10 mouse cellular contexts compared by ENCODE assay signal in genomic region chr11:108605301-108605700, GRCm38 (mm10).
DNase-seq lines count a peak whose midpoint lies in the region; ATAC-seq and TF ChIP-seq lines count a peak whose summit lies in the region.
"Had no signal": no experiment of that assay in that cellular context is flagged by ENCODE, and none has a peak within 500 bp of the region (broad histone marks: within the 10 kb centered on the region; RNA-seq: fewer than 3 reads in every experiment).

No protein-coding gene starts in this region.

- H3K4me2 ChIP-seq in embryonic facial prominence, embryonic 11.5 days (ENCODE audit: low read depth, low read length) = no peak overlapping the region
- no peak overlapping the region for H3K4me2 ChIP-seq in intestine, embryonic 15.5 days (replicated peaks)
- no peak overlapping the region for H3K4me2 ChIP-seq in intestine, postnatal 0 days (replicated peaks; ENCODE audit: low read depth)

- no peaks in the 10 kb centered on the region for H3K4me1 ChIP-seq in embryonic facial prominence, embryonic 11.5 days (ENCODE audit: control insufficient read depth, insufficient read depth, low read length)
- peaks cover 5% of the 10 kb centered on the region; the same call in 1 of the 2 replicates for H3K4me1 ChIP-seq in limb, embryonic 10.5 days
- peaks cover 4% of the 10 kb centered on the region for H3K4me1 ChIP-seq in olfactory bulb, adult 2 months (ENCODE audit: control insufficient read depth, insufficient read depth, low read length)
- no peaks in the 10 kb centered on the region for H3K4me1 ChIP-seq in intestine, embryonic 15.5 days (replicated peaks)
- H3K4me1 ChIP-seq in intestine, postnatal 0 days (replicated peaks; ENCODE audit: control insufficient read depth, insufficient read depth, low read length) = no peaks in the 10 kb centered on the region

- no peak overlapping the region for H3K4me3 ChIP-seq in embryonic facial prominence, embryonic 11.5 days (ENCODE audit: low read depth, low read length)
- no peak overlapping the region for H3K4me3 ChIP-seq in limb, embryonic 10.5 days
- no peak overlapping the region for H3K4me3 ChIP-seq in olfactory bulb, adult 2 months (ENCODE audit: insufficient read depth, low read depth, low read length)
- no peak overlapping the region for H3K4me3 ChIP-seq in intestine, embryonic 15.5 days (replicated peaks)
- no peak overlapping the region for H3K4me3 ChIP-seq in intestine, postnatal 0 days (ENCODE audit: low read depth, low read length)

- 56% methylated on average over 3 of the region's 3 CpGs for WGBS in embryonic facial prominence, embryonic 11.5 days
- 69% methylated on average over 3 of the region's 3 CpGs for WGBS in limb, embryonic 10.5 days
- WGBS in olfactory bulb, adult 2 months = 31% methylated on average over 3 of the region's 3 CpGs
- 61% methylated on average over 3 of the region's 3 CpGs for whole genome bisulfite sequencing in intestine, embryonic 15.5 days
- WGBS in intestine, postnatal 0 days = 70% methylated on average over 3 of the region's 3 CpGs

- TF ChIP-seq POLR2A in olfactory bulb, adult 2 months (IDR thresholded peaks at IDR 0.05; ENCODE audit: insufficient read depth, low read depth, low read length) = no peak

- H3K36me3 ChIP-seq in embryonic facial prominence, embryonic 11.5 days (replicated peaks; ENCODE audit: control insufficient read depth, insufficient read depth, low read depth, low read length) = no peaks in the 10 kb centered on the region
- H3K36me3 ChIP-seq in limb, embryonic 10.5 days = no peaks in the 10 kb centered on the region
- H3K36me3 ChIP-seq in intestine, embryonic 15.5 days = no peaks in the 10 kb centered on the region
- H3K36me3 ChIP-seq in intestine, postnatal 0 days (ENCODE audit: control insufficient read depth, insufficient read depth) = no peaks in the 10 kb centered on the region

- H3K27me3 ChIP-seq in embryonic facial prominence, embryonic 11.5 days (ENCODE audit: control insufficient read depth, insufficient read depth, low read length) = no peaks in the 10 kb centered on the region
- no peaks in the 10 kb centered on the region for H3K27me3 ChIP-seq in limb, embryonic 10.5 days (ENCODE audit: low read depth, poor library complexity, severe bottlenecking)
- H3K27me3 ChIP-seq in intestine, embryonic 15.5 days (replicated peaks) = no peaks in the 10 kb centered on the region
- no peaks in the 10 kb centered on the region for H3K27me3 ChIP-seq in intestine, postnatal 0 days (replicated peaks; ENCODE audit: control insufficient read depth, insufficient read depth, low read length)

- no peak for TF ChIP-seq CTCF in olfactory bulb, adult 2 months (IDR thresholded peaks at IDR 0.05; ENCODE audit: insufficient read depth, low read depth, low read length)
- no peak for TF ChIP-seq CTCF in intestine, postnatal 0 days (IDR thresholded peaks at IDR 0.05; ENCODE audit: low read depth)

- 0 out of 2 replicates have a peak, but pooled peaks have one; percentile 56 for ATAC-seq in embryonic facial prominence, embryonic 11.5 days (replicated peaks; ENCODE audit: insufficient number of reproducible peaks, low FRiP score, low TSS enrichment, low read depth)
- ATAC-seq in intestine, embryonic 15.5 days = no peak
- ATAC-seq in intestine, postnatal 0 days = no peak

- H3K27ac ChIP-seq in embryonic facial prominence, embryonic 11.5 days (replicated peaks; ENCODE audit: low read depth, low read length) = no peak overlapping the region
- H3K27ac ChIP-seq in limb, embryonic 10.5 days = peak overlapping the region; percentile 50; the same call in 1 of the 2 replicates
- peak overlapping the region; percentile 66; the same call in 1 of the 2 replicates for H3K27ac ChIP-seq in olfactory bulb, adult 2 months (ENCODE audit: insufficient read depth, low read depth, low read length)
- H3K27ac ChIP-seq in intestine, embryonic 15.5 days = no peak overlapping the region
- no peak overlapping the region for H3K27ac ChIP-seq in intestine, postnatal 0 days (ENCODE audit: low read depth, low read length)

- peak; percentile 9 for DNase-seq in right cerebral cortex, adult 18-20 months
- no peak for DNase-seq in right cerebral cortex, postnatal 36 days (ENCODE audit: low spot score in 2 of 2)
- DNase-seq in embryonic facial prominence, embryonic 11.5 days (ENCODE audit: low spot score) = peak; percentile 12
- DNase-seq in limb, embryonic 10.5 days (ENCODE audit: low spot score) = no peak
- DNase-seq in ovary, adult 18-20 months (ENCODE audit: low spot score) = no peak
- DNase-seq: adrenal gland, postnatal 36 days; kidney, adult 11 months had no signal

- H3K9ac ChIP-seq in embryonic facial prominence, embryonic 11.5 days (replicated peaks; ENCODE audit: low read length) = no peak overlapping the region
- H3K9ac ChIP-seq in intestine, embryonic 15.5 days = no peak overlapping the region
- no peak overlapping the region for H3K9ac ChIP-seq in intestine, postnatal 0 days (ENCODE audit: low read depth, low read length)

- no peaks in the 10 kb centered on the region for H3K9me3 ChIP-seq in embryonic facial prominence, embryonic 11.5 days (replicated peaks; ENCODE audit: control insufficient read depth, low read length)
- H3K9me3 ChIP-seq in limb, embryonic 10.5 days (replicated peaks) = no peaks in the 10 kb centered on the region
- no peaks in the 10 kb centered on the region for H3K9me3 ChIP-seq in intestine, embryonic 15.5 days
- no peaks in the 10 kb centered on the region for H3K9me3 ChIP-seq in intestine, postnatal 0 days (ENCODE audit: control insufficient read depth)

Comparison
In these comparisons a context has a peak if more than half of its experiments do, and no peak if none do; other contexts are left out.
1. DNase-seq: peak in right cerebral cortex, adult 18-20 months (single experiment) and embryonic facial prominence, embryonic 11.5 days (single experiment); none in right cerebral cortex, postnatal 36 days (0 of 2), limb, embryonic 10.5 days (single experiment) and ovary, adult 18-20 months (single experiment).
2. H3K27ac ChIP-seq: peak in limb, embryonic 10.5 days (single experiment) and olfactory bulb, adult 2 months (single experiment); none in embryonic facial prominence, embryonic 11.5 days (single experiment), intestine, embryonic 15.5 days (single experiment) and intestine, postnatal 0 days (single experiment).